Mouse (Mus musculus) thymus, postnatal 25 days (tissue): ENCODE data around the gene Zfyve26.
"Not testable (repeated sequence)": the region's sequence is repeated elsewhere in the genome, so short reads cannot be mapped to it uniquely, and the experiment has no call there.

ENCODE experiments used
- DNase-seq: peaks from one replicate; pipeline ENCODE4 v3.0.0; 2022

Zfyve26 gene

DNA sequence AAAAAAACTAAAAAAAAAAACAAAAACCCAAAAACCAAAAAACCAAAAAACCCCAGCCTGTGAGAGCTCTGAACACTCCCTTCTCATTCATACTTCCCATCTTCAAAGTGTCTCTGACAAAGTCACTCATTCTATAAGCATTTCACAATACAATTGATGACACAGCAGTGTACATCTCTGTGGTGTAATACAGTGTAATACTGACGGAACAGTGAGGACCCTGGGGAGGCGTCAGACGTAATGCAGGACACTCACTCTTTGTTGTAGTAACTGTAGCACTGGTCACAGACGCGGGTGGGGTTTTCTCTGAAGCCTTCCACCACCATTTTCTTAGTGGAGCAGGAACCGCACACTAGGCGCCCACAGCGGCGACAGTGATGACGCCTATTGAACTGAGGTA is 41.1 kb downstream of the Zfyve26 start:
- DNase-seq = no peak

GRCm38 (mm10) chr12:79253294-79254053 is 42.6 kb downstream of the Zfyve26 start:
- no peak for DNase-seq

DNA sequence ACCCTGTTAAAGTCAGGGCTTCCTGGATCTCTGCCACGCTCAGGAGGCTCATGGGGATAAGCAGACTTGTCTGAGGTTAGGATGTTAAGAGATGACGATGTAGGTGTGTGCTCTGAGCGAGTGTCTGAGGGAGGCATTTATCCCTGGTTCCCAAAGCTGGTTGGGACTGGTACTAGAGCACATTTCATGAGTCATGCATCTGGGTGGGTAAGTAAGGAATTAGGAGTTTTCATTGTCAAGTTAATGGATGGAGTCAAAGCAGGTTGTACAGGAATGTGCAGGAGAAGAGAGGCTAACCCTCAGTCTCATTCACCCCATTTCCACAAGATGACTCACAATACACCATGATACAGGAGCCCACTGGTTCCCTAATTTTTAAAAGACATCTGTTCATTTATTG is 48.0 kb downstream of the Zfyve26 start:
- no peak for DNase-seq

GRCm38 (mm10) chr12:79242921-79243320 is 53.2 kb downstream of the Zfyve26 start:
- no peak for DNase-seq

DNA sequence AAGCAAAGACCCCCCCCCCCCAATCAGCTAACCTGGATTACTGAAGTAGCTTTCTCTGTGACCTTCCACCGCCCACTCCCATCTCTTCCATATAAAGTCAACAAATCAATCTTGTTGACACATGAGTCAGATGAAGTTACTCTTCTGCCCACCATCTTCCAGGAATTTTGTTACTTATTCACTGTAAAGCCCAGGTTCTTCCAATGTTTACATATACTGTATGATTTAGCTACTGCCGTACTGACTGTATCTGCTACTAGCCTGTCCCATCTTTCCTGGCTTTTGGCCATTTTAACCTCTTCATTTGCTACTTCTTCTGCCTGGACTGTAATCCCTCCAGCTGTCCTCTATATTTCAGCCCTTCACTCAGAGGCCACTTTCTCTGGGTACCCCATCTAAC is 54.1 kb downstream of the Zfyve26 start:
- DNase-seq = no peak

DNA sequence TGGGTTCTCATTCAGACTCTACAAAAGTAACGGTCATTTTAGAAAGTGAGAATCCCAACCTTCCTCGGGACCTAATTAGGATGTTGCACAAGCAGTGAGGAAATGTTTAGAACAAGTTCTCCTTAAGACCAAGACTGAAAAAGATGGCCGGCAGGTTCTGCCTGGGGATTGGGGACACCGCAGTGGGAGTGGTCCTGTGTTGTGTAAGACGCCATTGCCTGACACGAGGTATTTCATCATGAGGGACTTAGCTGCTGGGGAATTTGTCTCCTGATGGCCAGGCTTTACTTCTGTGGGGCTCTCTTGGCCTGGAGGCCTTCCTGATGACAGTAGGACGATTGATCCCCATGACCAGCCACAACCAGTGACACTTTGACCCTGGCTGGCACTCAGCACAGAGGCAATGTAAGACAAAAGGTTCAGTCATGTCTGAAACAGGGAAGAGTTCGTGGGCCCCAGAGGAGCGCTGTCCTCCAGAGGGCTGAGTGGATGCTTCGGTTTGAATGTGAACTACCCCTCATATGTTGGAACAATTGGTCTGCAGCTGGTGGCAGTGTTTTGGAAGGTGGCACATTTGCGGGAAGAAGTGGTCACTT is 60.5 kb downstream of the Zfyve26 start:
- no peak for DNase-seq

DNA sequence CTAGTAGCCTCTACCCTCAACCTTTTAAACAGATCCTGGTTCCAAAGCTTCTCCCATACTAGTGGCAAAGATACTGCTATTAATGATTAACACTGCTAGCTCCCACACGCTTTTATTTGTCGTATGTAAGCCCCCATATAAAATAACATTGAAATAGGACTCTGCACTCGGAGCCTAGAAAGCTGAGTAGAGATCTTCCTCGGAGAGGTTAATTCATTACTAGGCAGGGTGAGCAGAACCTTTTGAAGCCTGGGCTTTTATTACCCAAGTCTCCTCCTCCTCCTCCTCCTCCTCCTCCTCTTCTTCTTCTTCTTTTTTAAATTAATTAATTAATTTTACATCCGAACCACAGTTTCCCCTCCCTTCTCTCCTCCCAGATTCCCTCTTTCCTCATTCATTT is 78.6 kb downstream of the Zfyve26 start:
- DNase-seq = no peak

DNA sequence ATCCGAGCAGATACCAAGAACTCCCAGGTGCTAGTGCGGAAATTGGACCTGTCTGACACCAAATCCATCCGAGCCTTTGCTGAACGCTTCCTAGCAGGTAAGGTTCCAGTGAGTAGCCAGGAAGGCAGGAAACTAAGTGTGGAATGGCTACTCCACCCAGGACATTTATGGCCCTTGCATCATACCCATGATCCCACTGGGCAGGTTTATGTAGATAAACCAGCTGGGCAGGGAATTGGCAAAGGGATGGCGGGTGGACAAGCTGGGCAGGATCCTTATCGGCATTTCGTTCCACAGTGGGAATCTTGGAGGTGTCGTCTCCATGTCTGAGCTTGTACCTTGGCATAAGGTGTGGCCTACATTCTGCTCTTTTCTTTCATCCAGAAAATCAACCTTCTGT is 84.7 kb downstream of the Zfyve26 start:
- DNase-seq = no peak

GRCm38 (mm10) chr12:79208703-79209464 is 87.2 kb downstream of the Zfyve26 start, which contains the start of gene Rdh12:
Gene Rdh12 (plus strand): TSS chr12:79208914.
- peak; percentile 52 for DNase-seq

DNA sequence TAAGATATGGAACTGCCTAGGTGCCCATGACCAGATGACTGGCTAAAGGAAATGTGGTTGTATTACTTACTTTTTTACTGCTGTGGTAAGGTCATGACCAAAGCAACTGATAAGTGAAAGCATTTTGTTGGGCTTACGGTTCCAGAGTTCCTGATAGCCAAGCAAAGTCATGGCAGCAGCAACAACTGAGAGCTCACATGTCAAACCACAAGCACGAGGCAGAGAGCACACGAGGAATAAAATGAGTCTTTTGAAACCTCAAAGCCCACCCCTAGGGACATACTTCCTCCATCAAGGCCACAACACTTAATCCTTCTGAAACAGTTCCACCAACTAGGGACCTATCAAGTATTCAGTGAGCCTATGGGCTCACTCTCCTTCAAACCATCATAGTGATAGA is 94.2 kb downstream of the Zfyve26 start:
- DNase-seq = no peak

DNA sequence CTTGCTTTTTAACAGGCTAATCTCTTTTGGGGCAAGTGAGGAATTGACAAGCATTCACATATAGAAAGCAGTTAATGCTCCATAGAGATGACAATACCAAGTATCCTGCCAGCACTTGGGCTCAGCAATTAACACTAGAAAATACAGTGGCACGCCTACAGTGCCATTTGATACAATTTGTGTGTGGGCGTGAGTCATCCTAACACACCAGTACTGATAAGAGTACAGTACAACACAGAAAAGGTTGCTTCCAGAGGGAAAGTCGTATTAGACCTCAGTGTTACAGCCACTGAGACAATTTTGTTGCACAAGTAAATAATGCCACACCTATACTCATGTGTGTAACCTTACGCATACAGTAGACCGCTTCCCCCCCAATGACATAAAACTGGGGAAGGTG is 99.0 kb downstream of the Zfyve26 start:
- DNase-seq = no peak

GRCm38 (mm10) chr12:79193441-79193840 is 102.7 kb downstream of the Zfyve26 start:
- peak; percentile 54 for DNase-seq

GRCm38 (mm10) chr12:79192193-79192592 is 103.9 kb downstream of the Zfyve26 start, which contains the start of gene Rdh11:
Gene Rdh11 (minus strand): TSS chr12:79192293.
- no peak for DNase-seq

DNA sequence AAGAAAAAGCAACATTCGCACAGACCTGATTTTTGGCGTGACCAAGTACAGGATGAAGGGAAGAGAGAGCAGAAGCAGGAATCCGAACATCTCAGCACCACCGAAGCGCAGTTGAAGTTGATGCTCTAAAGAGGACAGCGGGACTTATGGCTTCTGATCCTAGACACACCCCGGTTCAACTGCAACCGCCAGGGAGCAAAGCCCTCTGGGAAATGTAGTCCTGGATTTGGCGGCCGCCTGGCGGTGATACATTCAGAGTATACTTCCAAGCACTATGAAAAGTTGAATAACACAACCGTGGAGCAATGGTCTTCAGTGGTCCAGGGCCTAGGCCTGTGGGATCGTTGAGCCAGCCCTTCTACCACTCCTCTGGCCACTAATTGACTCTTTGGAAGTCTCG is 104.4 kb downstream of the Zfyve26 start:
- DNase-seq = peak; percentile 81

GRCm38 (mm10) chr12:79190931-79191673 is 105.0 kb downstream of the Zfyve26 start:
- peak; percentile 55 for DNase-seq

GRCm38 (mm10) chr12:79185160-79185559 is 110.9 kb downstream of the Zfyve26 start:
- DNase-seq = not testable (repeated sequence)
